Comparison of ENCODE assay signal across 9 mouse cellular contexts in the genomic region with DNA sequence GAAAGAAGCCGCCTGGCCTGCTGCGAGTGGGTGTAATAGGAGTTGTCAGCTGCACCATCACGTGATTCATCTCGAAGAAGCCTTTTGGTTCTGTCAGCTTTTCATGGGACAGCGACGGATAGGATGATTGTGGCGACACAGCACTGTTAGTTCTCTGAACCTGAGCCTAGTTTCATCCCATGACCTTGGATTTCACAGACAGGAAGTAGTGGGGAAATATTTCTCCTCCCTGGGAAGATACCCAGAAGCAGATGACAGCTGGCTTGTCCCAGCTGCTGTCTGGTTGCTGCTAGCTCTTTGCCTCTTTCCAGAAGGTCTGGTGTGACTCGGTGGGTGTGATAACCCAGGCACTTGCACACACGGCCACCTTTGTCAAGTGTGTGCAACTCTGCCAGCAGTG. TPM values are rescaled to one million over a fixed set of nuclear protein-coding genes. Genes with fewer than 3 reads are reported as not detected.
DNase-seq lines count a peak whose midpoint lies in the region; TF ChIP-seq lines count a peak whose summit lies in the region.
"Had no signal": no experiment of that assay in that cellular context is flagged by ENCODE, and none has a peak within 500 bp of the region (broad histone marks: within the 10 kb centered on the region; RNA-seq: fewer than 3 reads in every experiment).

No protein-coding gene starts in this region.

- H3K4me1 ChIP-seq in thymus, adult 2 months (replicated peaks; ENCODE audit: control insufficient read depth, insufficient read depth, low read length) = peaks cover 21% of the 10 kb centered on the region

- H3ac ChIP-seq in C2C12 (ENCODE audit: control insufficient read depth, insufficient read length, low read depth) = no peak overlapping the region

- no peaks in the 10 kb centered on the region for H3K79me2 ChIP-seq in C2C12 (ENCODE audit: control insufficient read depth, insufficient read depth)

- no peaks in the 10 kb centered on the region for H3K79me3 ChIP-seq in C2C12 (ENCODE audit: low read depth)

- TF ChIP-seq POLR2A in thymus, adult 2 months (IDR thresholded peaks at IDR 0.05; ENCODE audit: control insufficient read depth, extremely low read depth, insufficient read depth, low read length, poor library complexity) = no peak

- no peaks in the 10 kb centered on the region for H3K36me3 ChIP-seq in C2C12 (ENCODE audit: control insufficient read depth, insufficient read depth)
- H3K36me3 ChIP-seq in thymus, adult 2 months (ENCODE audit: control insufficient read depth, insufficient read depth, low read length) = no peaks in the 10 kb centered on the region

- no peak for TF ChIP-seq CTCF in C2C12 (IDR thresholded peaks at IDR 0.05; ENCODE audit: control insufficient read depth, insufficient read depth, insufficient read length)
- TF ChIP-seq CTCF in thymus, adult 2 months (IDR thresholded peaks at IDR 0.05; ENCODE audit: borderline replicate concordance, control insufficient read depth, extremely low read depth, insufficient read depth, low read length, poor library complexity) = no peak

- WGBS in thymus, adult 2 months = 84% methylated on average over 9 of the region's 9 CpGs

- no peak overlapping the region for H3K27ac ChIP-seq in thymus, adult 2 months (ENCODE audit: control insufficient read depth, insufficient read depth, low read length)

- no peaks in the 10 kb centered on the region for H3K27me3 ChIP-seq in C2C12 (ENCODE audit: control insufficient read depth, insufficient read depth, insufficient read length)
- no peaks in the 10 kb centered on the region for H3K27me3 ChIP-seq in thymus, adult 2 months (ENCODE audit: control insufficient read depth, insufficient read depth, low read length)

- H3K4me3 ChIP-seq in C2C12 (ENCODE audit: insufficient read depth, poor library complexity, severe bottlenecking) = no peak overlapping the region
- no peak overlapping the region for H3K4me3 ChIP-seq in thymus, adult 2 months (ENCODE audit: control insufficient read depth, insufficient read depth, low read length)

- peak; percentile 22 for DNase-seq in adrenal gland, postnatal 14 days
- DNase-seq in adrenal gland, postnatal 10 days = no peak
- peak; percentile 22 for DNase-seq in induced T-regulatory cell, adult 2 months (ENCODE audit: low read depth)
- peak; percentile 53 for DNase-seq in lung, postnatal 10 days
- DNase-seq in layer of hippocampus, adult 9-10 months (ENCODE audit: low spot score) = no peak
- no peak for DNase-seq in T-cell, adult 2 months (ENCODE audit: low spot score)
- DNase-seq in thymus, adult 2 months = no peak
- DNase-seq: cerebellum, postnatal 25 days had no signal

TF ChIP-seq in C2C12, 6 proteins besides CTCF, POLR2A, EP300 and RAD21:
- TF ChIP-seq USF1 (IDR thresholded peaks at IDR 0.05; ENCODE audit: low read depth) (peak; percentile 41), MYOG (IDR thresholded peaks at IDR 0.05; ENCODE audit: control insufficient read depth, extremely low read depth, insufficient read length) (no peak), FOSL1 (IDR thresholded peaks at IDR 0.05; ENCODE audit: insufficient read depth, low read length, poor library complexity, severe bottlenecking) (no peak), CEBPB (IDR thresholded peaks at IDR 0.05; ENCODE audit: low read depth) (no peak), MYOD1 (IDR thresholded peaks at IDR 0.05; ENCODE audit: control insufficient read depth, insufficient read length, low read depth) (no peak)
TF ChIP-seq in C2C12: peak in this region for 1.

RNA-seq across cellular contexts. Expression of a gene that starts 39.0 kb away (rescaled TPM):
- 34.8 and 45.0 TPM in 2 replicates for total RNA-seq in adrenal gland, postnatal 14 days (2021)
- 10 to 100 TPM; 20.5 to 47.0 TPM for total RNA-seq in adrenal gland, postnatal 10 days (2021)
- polyA plus RNA-seq in C2C12 (2012; fragmentation: generic; extraction: Trizol) = 55.2 TPM
- polyA plus RNA-seq in thymus, adult 2 months (2012; rRNA removed) = 14.1 and 19.7 TPM in 2 replicates

Comparison
In these comparisons a context has a peak if more than half of its experiments do, and no peak if none do; other contexts are left out.
1. DNase-seq: peak in adrenal gland, postnatal 14 days (single experiment), induced T-regulatory cell, adult 2 months (single experiment) and lung, postnatal 10 days (single experiment); none in adrenal gland, postnatal 10 days (single experiment), layer of hippocampus, adult 9-10 months (single experiment), T-cell, adult 2 months (single experiment) and thymus, adult 2 months (single experiment).